9 mouse cellular contexts compared by ENCODE assay signal in genomic region chr11:117296116-117296499, GRCm38 (mm10).
DNase-seq lines count a peak whose midpoint lies in the region; ATAC-seq and TF ChIP-seq lines count a peak whose summit lies in the region.
"Had no signal": no experiment of that assay in that cellular context is flagged by ENCODE, and none has a peak within 500 bp of the region (broad histone marks: within the 10 kb centered on the region; RNA-seq: fewer than 3 reads in every experiment).

No protein-coding gene starts in this region.

- peaks cover 99% of the 10 kb centered on the region for H3K79me3 ChIP-seq in C2C12 (ENCODE audit: low read depth)

- H3K4me3 ChIP-seq in kidney, embryonic 14.5 days (ENCODE audit: low read length), result no peak overlapping the region
- H3K4me3 ChIP-seq in C2C12 (ENCODE audit: insufficient read depth, poor library complexity, severe bottlenecking), result no peak overlapping the region
- H3K4me3 ChIP-seq in hindbrain, embryonic 10.5 days, result no peak overlapping the region
- no peak overlapping the region for H3K4me3 ChIP-seq in midbrain, postnatal 0 days (ENCODE audit: low read depth, low read length)

- no peaks in the 10 kb centered on the region for H3K9me3 ChIP-seq in kidney, embryonic 14.5 days (ENCODE audit: control insufficient read depth, low read length)
- H3K9me3 ChIP-seq in hindbrain, embryonic 10.5 days, result no peaks in the 10 kb centered on the region
- no peaks in the 10 kb centered on the region for H3K9me3 ChIP-seq in midbrain, postnatal 0 days (ENCODE audit: low read length)

- H3K9ac ChIP-seq in kidney, embryonic 14.5 days (ENCODE audit: low read depth, low read length), result peak overlapping the region; percentile 28; the same call in 1 of the 2 replicates
- H3K9ac ChIP-seq in midbrain, postnatal 0 days (replicated peaks; ENCODE audit: low read length, poor library complexity, severe bottlenecking), result no peak overlapping the region

- 53% methylated on average over 4 of the region's 4 CpGs for WGBS in kidney, embryonic 14.5 days
- 72% methylated on average over 4 of the region's 4 CpGs for WGBS in hindbrain, embryonic 10.5 days
- 61% methylated on average over 4 of the region's 4 CpGs for WGBS in midbrain, postnatal 0 days

- no peaks in the 10 kb centered on the region for H3K27me3 ChIP-seq in kidney, embryonic 14.5 days (ENCODE audit: control insufficient read depth, insufficient read depth, low read length)
- H3K27me3 ChIP-seq in C2C12 (ENCODE audit: control insufficient read depth, insufficient read depth, insufficient read length), result no peaks in the 10 kb centered on the region
- H3K27me3 ChIP-seq in hindbrain, embryonic 10.5 days (ENCODE audit: insufficient read depth, poor library complexity, severe bottlenecking), result no peaks in the 10 kb centered on the region
- no peaks in the 10 kb centered on the region for H3K27me3 ChIP-seq in midbrain, postnatal 0 days (ENCODE audit: insufficient read depth, low read length)
- H3K27me3 ChIP-seq: CH12.LX had no signal

- peaks cover 100% of the 10 kb centered on the region for H3K79me2 ChIP-seq in C2C12 (ENCODE audit: control insufficient read depth, insufficient read depth)

- H3ac ChIP-seq in C2C12 (ENCODE audit: control insufficient read depth, insufficient read length, low read depth), result peak overlapping the region; percentile 19

- H3K27ac ChIP-seq in kidney, embryonic 14.5 days (ENCODE audit: low read depth, low read length), result peak overlapping the region; percentile 51; the same call in 1 of the 2 replicates
- peak overlapping the region; percentile 77 for H3K27ac ChIP-seq in hindbrain, embryonic 10.5 days
- H3K27ac ChIP-seq in midbrain, postnatal 0 days (ENCODE audit: low read depth, low read length), result no peak overlapping the region

- peaks cover 18% of the 10 kb centered on the region for H3K36me3 ChIP-seq in kidney, embryonic 14.5 days (ENCODE audit: control insufficient read depth, insufficient read depth, low read length)
- H3K36me3 ChIP-seq in C2C12 (ENCODE audit: control insufficient read depth, insufficient read depth), result peaks cover 74% of the 10 kb centered on the region
- H3K36me3 ChIP-seq in hindbrain, embryonic 10.5 days, result peaks cover 73% of the 10 kb centered on the region
- no peaks in the 10 kb centered on the region for H3K36me3 ChIP-seq in midbrain, postnatal 0 days (ENCODE audit: insufficient read depth, low read length)

- peak; percentile 24; the same call in 1 of the 2 replicates for ATAC-seq in kidney, embryonic 14.5 days (ENCODE audit: low FRiP score, low TSS enrichment)
- no peak for ATAC-seq in midbrain, postnatal 0 days (ENCODE audit: low FRiP score)

- H3K4me2 ChIP-seq in kidney, embryonic 14.5 days (replicated peaks; ENCODE audit: low read depth, low read length), result no peak overlapping the region
- H3K4me2 ChIP-seq in midbrain, postnatal 0 days (ENCODE audit: low read depth, low read length, poor library complexity, severe bottlenecking), result no peak overlapping the region

- peaks cover 33% of the 10 kb centered on the region for H3K4me1 ChIP-seq in kidney, embryonic 14.5 days (ENCODE audit: control insufficient read depth, insufficient read depth, low read length)
- H3K4me1 ChIP-seq in hindbrain, embryonic 10.5 days (replicated peaks), result peaks cover 31% of the 10 kb centered on the region
- no peaks in the 10 kb centered on the region for H3K4me1 ChIP-seq in midbrain, postnatal 0 days (ENCODE audit: insufficient read depth, low read length)

- TF ChIP-seq CTCF in C2C12 (IDR thresholded peaks at IDR 0.05; ENCODE audit: control insufficient read depth, insufficient read depth, insufficient read length), result no peak
- peak; percentile 1; the same call in 1 of the 2 replicates for TF ChIP-seq CTCF in midbrain, postnatal 0 days (IDR thresholded peaks at IDR 0.05)

- no peak for DNase-seq in kidney, adult 9 months
- no peak for DNase-seq in hindbrain, embryonic 10.5 days (ENCODE audit: low spot score)
- no peak for DNase-seq in midbrain, postnatal 0 days (ENCODE audit: low spot score)
- no peak for DNase-seq in ovary, adult 18-20 months (ENCODE audit: low spot score)
- no peak for DNase-seq in layer of hippocampus, postnatal 10 days (ENCODE audit: low spot score in 2 of 2)
- DNase-seq in liver, result no peak

TF ChIP-seq in C2C12, 6 proteins besides CTCF, POLR2A, EP300 and RAD21:
- TF ChIP-seq MAX (IDR thresholded peaks at IDR 0.05) (no peak), MYOD1 (IDR thresholded peaks at IDR 0.05; ENCODE audit: control insufficient read depth, insufficient read length, low read depth) (no peak), USF1 (IDR thresholded peaks at IDR 0.05; ENCODE audit: low read depth) (no peak), CEBPB (IDR thresholded peaks at IDR 0.05; ENCODE audit: low read depth) (no peak)
TF ChIP-seq in C2C12: peak in this region for 0.
